Mouse (Mus musculus) lung, postnatal 14 days (tissue): ENCODE results near the gene Ackr2.

Source experiments
- DNase-seq: peaks from one replicate; pipeline ENCODE4 v3.0.0; 2021

Gene Ackr2

DNA sequence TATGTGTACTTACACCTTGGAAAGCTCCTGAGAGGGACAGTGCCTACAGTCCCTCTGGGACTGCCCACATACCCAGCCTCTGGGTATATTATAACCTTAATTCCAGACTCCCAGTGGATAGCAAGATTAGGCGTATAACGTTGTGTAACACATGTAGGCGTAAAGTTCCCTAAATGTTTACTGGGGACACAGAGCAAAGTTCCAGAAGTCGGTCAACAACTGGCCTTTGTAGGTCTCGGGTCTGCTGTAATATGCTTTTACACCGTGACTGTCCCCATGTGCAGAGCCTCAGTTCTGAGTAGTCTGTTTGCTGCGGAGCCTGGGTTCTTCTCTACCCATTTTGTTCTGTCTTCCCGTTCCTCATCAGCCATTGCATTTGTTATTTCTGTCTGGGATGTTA, 25.3 kb downstream of the Ackr2 start:
- DNase-seq: no peak

DNA sequence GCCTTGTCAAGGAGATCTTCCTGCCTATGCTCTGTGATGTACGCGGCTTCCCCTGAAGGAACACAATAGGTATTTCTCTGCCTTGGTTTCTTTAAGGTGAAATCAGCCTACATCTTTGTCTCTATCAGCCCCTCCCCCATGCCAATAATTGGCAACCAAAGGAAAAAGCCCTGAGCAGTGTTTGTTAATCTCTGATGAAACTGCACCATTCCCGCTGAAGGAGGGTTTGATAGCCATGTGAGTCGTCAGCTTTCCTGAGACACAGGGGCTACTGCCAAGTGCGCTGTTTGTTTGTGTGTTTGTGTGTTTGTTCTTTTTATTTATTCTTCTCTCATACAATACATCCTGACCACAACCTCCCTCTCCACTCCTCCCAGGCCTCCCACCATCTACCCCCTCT, 25.8 kb downstream of the Ackr2 start:
- no peak for DNase-seq

DNA sequence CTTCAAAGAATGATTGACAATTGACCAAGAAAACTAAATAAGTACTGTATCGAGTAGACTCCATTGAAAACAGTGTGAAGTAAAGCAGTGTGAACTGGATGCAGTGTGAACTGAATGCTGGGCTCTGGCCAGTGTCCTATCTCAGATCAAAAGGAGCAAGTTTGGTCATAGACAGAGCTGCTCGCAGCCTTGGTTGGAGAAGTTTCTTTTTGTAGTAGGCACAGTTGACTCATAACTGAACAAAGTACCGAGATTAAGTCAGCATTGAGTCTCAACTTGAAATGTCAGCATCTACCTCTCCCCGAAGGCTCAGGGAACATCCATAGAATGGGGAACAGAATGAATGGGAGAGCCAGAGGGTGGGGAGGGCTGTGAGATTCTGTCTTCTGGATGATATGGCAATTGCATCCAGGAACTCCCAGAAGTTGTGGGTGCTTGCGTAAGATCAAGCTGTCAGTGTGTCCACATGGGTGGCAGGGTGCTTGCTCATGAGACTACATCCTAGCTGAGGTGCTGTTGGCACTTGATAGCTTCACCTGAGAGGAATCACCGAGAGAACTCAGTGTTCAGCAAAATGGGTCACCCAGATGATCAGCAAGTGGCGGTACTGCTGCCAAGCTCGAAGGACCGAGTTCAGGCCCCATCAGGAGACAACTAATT, 26.9 kb downstream of the Ackr2 start:
- DNase-seq: no peak

DNA sequence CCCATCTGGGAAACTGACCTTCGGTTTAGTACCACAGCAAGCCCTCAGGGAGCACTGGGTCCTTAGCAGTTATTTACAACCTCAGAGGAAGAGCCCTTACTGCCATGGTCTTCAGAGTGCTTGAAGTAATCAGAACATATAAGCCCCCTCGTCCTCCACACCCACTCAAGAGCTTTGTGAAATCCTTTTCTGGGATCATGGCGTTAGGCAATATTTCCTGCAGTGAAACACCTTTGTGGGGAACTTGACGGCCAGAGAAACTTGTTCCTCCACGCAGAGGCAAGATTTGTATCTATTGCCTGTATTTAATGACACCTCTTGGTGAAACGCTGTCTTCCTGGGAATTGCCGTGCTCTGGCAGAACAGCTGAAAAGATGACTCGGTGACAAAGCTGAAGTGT, 27.8 kb downstream of the Ackr2 start:
- no peak for DNase-seq

DNA sequence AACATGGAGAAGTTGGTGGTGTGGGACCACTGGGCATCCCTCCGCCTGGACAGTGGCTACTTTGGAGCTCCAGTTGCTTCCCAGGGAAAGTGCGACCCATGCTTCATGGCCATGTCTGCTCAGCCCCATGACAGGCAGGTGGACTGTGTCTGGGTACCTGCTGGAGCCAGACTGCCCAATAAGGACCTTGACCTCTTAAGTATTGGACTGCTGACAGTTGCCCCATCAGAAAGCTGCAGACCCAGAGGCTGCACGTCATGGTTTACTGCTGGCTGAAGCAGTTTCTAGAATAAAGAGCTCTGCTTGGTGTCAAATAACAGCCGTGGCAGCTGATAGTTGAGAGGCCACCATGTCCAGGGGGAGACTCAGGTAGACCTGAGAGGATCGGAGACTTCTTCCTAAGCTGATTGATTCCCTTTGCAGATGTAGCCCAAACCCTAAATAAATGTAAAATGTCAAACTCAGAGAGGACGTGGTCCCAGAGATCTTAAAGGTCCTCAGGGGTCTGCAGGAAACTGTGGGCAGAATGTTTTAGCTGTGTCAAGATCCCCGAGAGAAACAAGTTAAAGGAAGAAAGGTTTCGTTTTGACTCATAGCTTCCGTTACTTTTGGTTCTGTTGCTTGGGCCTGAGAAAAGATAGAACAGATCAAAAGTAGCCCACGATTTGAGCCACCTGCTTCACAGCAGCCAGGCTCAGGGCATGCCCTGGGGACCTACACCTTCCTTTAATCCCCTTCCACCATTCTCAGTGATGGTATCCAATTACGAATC, 28.7 kb downstream of the Ackr2 start:
- no peak for DNase-seq

DNA sequence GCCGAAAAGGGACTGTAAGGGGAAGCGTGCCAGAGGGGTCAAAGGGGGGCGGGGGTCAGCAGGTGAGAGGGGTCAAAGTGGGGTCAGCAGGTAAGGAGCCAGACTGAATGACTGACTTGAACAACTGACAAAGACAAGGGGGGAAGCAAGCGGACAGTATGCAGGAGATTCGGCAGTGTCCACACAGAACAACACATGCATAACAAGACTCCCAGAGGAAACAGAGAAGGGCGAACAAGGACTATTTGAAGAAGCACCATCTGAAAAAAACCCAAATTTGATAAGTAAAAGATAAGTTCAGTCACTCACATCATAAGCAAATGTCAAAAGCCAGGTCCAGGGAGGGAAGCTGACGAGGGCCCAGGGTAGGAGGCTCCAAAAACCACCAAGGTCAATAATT, 29.6 kb downstream of the Ackr2 start:
- DNase-seq: no peak

DNA sequence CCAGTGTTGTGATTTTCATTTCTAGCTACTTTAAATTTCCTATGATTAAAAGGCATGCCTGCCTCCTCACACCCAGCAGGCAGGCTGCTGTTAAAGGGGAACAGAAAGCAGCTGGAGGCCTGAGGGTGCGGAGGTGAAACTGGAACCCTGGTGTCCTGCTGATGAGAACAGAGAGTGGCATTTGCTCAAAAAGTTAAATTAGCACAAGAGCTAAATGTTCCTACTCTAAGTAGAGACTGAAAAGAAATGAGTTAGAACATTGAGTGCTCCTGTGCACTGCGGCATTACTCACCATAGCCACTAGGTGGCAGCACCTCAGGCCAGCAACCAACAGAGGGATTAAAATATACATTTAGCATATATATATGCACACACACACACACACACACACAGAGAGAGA, 30.3 kb downstream of the Ackr2 start:
- DNase-seq: peak; percentile 59

DNA sequence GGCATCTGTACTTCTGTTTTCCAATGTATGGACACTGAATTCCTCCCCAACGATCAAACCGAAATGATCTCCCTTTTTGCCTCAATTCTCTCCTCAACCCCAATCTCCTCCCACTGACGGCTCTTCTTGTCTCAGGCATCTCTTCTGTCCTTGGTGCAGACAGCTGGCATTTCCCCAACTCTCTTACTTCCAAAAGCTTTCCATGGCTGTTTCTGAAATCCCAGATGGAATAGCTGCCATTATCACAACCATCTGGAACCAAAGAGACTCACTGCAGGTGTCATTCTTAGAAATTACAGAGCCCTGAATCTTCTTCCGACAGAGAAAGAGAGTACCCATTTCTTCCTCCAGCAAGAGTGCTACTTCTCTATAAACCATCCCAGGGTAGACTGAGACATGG, 36.7 kb downstream of the Ackr2 start:
- no peak for DNase-seq

DNA sequence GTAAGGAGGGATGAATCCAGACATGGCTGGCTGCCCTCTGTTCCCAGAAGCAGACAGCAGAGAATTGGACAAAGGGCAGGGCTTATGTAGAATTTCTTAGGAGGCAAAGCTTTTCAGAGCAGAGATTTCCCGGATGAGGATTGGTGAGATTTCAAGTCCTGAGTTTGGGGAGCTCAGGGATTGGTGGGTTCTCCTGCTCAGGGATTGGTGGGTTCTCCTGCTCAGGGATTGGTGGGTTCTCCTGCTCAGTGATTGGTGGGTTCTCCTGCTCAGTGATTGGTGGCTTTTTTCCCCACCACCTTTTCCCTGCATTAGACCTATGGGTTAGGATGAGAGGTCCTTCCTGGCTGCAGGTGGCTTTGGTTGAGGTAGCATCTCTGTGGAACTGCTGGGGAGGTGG, 38.8 kb downstream of the Ackr2 start:
- no peak for DNase-seq

DNA sequence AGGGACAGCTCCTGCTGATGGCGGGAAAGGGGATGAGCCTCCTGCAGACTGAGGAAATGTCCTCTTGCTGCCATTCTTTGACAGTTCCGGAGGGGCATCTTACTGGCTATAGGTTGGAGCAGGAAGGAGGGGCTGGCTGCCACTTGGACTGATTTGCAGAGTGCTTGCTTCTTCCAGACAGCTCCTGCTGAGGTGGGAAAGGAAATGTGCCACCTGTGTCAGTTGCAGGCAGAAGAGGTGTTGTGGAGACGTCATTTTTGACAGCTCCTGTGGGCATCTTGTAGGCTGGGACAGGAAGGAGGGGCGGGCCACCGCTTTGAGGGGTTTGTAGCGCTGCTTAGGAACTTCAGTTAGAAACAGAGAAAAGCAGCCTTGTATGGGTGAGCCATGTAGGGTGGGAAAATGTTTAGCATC, 39.3 kb downstream of the Ackr2 start:
- DNase-seq: no peak

DNA sequence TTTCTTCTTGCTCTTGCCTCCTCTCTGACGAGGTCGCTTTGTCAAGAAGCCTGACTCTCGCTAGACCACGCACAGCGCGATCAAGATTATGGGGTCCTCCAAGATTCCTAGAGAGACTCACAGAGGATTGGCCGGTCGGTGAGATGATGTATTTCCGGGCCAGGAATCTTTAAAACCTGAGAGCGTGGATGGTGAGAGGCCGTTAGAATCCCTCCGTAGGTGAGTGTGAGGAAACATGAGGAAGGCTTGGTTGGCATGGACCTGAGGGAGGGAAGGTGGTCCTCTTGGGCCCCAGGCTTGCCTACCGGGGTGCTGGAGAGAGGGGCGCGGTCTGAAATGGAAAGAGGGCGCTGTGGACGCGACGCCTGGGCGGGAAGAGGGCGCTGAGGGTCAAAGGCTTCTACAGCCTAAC, 39.8 kb downstream of the Ackr2 start:
- no peak for DNase-seq

DNA sequence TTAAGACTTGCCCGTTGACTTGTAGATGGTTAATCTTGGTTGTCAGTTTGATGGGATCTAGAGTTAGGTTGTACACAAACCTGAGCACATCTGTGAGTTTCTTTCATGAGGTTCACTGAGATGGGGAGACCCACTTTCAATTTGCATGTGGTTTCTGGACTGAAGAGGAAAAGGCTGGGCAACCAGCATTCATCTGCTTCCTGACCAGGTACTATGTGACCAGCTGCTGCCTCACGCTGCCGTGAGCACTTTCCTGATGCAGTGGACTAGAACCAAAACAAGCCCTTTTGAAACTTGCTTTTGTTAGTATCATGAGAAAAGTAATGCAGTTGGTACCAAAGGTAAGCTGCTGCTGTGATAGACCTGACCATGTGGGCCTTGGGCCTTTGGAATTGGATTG, 44.9 kb downstream of the Ackr2 start:
- DNase-seq: no peak

DNA sequence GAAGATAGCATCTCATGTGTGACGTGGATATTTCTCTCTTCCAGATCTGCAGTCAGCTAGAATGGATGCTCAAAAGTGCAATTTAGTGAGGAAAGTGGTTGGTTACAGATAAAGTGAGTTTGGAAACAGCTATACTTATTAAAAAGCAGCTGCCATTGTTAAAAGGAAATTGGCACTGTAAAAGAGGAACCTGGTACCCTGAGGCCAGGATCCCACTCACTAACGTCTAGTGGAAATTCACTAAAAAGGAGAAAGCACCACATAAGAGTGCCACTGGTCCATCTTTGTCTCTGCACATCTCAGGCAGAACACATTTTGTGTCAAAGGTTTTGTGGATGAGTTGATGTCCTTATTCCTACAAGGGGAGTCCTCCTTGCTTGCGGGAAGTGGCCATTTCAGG, 45.5 kb downstream of the Ackr2 start:
- no peak for DNase-seq

DNA sequence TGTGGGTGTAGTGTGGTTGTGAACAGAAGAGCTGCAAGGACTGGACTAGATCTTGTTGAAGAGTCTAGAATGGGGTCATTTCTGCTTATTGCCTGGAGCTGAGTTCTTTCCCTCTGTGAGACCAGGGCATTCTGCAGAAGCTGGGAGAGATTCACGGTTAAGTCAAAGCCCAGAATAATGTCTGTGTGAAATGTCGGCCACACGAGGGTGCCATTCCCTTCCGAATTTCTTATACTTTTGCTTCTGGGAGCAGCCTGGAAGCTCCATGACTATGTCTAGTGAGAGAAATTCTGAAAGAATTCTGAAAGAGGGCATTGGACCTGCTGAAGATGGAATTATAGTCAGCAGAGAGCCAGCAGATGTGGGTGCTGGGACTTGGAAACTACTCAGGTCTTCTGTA, 49.6 kb downstream of the Ackr2 start:
- peak; percentile 71 for DNase-seq

DNA sequence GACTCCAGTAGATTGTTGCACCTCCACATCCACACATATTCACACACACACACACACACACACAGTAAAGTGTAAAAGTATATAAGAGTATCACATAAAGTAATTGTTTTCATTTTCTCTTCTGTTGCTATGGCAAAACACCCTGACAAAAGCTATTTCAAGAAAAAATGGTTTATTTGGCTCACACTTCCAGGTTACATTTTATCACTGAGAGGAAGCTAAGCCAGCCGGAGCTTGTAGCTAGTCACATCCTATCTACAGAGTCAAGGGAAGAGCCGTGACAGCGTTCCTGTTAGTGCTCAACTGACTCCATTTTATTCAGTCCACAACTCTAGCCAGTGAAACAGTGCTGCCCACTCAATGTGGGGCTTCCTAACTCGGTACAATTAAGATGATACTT, 50.3 kb downstream of the Ackr2 start:
- peak; percentile 16 for DNase-seq

DNA sequence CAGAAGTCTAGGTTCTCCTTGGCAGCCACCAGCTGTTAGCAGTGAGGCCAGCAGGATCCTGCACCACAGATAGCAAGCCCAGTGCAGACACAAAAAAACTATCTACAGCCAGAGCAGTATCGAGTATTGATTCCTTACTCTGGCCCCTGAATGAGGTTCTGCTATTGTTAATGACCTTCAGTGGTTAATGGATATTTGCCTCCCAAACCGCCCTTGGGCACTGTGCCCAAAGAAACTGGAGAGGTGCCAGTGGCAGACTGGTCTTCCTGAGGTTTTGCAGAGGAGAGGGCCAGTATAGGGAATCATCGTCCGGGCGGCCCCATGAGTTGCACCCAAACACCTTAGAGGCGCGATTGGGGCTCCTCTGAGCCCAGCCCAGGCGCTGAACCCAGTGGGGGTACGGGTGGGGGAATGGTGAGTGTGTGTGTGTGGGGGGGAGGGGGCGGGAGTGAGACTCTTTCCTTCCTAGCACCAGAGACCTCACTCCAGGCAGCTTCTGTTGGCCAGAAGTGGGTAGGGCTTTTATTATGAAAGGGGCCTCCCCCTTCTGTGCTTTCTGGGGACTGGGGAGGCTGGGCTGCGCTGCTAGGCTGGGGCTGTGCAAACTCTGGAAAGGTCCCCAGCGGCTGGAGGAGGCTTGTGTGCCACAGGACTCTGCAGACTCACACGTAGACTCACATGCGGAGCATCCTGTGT, 52.4 kb downstream of the Ackr2 start, which contains the start of gene Fam198a:
Gene Fam198a (plus strand): TSS at position 571 of the 696 bp plus-strand sequence.
- peak; percentile 83 for DNase-seq

DNA sequence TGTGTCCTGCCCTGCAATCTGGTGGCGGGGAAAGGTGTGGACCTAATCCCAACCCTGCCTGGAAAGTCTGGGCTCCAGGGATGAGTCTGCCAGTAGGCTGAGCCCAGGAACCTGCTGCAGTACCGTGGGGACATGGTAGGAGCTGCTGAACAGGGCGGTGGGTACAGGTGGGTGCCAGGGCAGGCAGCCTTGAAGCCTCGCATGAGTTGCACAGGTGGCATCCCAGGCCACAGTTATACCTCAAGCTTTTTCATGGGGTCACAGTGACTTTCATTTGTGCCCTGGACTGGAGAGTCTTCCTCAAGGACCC, 52.9 kb downstream of the Ackr2 start:
- DNase-seq: no peak

DNA sequence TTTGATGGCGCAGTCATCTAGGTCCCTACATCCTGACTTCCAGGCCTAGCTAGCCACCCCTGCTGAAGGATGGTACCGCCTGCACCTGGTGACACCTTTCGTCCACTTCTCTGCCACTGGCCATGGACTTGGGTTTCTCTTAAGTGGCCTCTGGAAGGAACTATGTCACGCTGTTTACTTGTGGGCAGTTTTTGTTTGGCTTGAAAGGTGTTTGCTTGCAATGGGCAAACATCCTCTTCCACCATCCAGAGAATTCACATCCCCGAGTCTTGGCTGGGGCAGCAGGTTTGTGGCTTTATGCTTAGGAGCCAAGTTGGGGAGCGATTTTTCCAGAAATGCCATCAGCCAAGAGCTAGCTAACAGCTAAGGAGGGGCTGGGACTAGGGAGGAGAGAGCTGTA, 54.4 kb downstream of the Ackr2 start:
- no peak for DNase-seq

DNA sequence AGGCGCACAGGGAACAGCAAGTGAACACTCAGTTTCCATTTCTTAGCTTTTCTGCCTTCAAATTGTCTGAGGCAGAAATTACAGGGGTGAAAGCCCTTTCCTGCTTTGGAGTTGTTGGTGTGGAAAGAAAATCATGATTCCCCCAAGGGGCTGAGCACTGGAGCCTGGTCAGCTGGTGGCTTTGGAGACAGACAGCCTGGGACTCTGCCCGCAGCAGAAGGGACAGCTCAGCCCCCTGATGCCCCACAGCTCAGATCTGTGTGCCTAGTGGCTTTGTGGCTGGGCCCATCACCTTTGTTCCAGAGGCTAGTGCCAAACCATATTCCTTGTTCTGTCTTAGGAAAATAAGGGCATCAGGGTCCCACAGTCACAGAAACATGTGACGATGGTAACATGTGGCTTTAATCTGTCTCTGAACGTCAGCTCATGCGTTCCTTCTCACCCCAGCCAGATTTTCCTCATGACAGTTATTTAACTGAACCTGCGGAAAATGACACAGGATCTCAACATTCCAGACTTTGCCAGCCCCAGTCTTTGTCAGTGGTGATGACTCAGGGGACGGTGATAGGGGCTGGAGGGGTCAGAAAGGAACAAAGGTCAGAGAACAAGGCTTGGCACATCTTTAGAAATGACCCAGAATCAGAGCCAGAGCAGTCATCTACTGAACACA, 61.9 kb downstream of the Ackr2 start:
- DNase-seq: no peak
